Mouse (Mus musculus) CH12.LX (cell line): Measurements from ENCODE around the gene Nfix. TPM values are rescaled to one million over a fixed set of nuclear protein-coding genes. Genes with fewer than 3 reads are reported as not detected.

Experiments
- DNase-seq: peaks from one replicate; pipeline ENCODE4 v3.0.0-alpha.2; 2013; ENCODE audit errors: extremely low read depth
- H3K27ac ChIP-seq: 2 replicates; pipeline ENCODE4 v1.5.1; 2012; ENCODE audit warnings: low read depth, mild to moderate bottlenecking, control low read depth, moderate library complexity; ENCODE audit not compliant: insufficient read depth
- H3K27me3 ChIP-seq: replicated peaks from 2 replicates; pipeline ENCODE3; 2012; ENCODE audit warnings: inconsistent platforms
- H3K36me3 ChIP-seq, 2 experiments: replicated peaks in 1 of 2; 2 replicates each; pipeline versions ENCODE3 to v1.6.1; 2012; ENCODE audit warnings: inconsistent platforms in 1 of 2, low read length in 1 of 2, mild to moderate bottlenecking in 1 of 2, mixed read lengths in 1 of 2, moderate library complexity in 1 of 2; ENCODE audit not compliant: control insufficient read depth in 1 of 2, insufficient read depth in 1 of 2
- H3K4me1 ChIP-seq, 2 experiments: 2 replicates each; pipeline ENCODE4 v1.6.1; 2012; ENCODE audit warnings: inconsistent platforms in 1 of 2, moderate library complexity in 1 of 2; ENCODE audit not compliant: insufficient read depth in 2 of 2, control insufficient read depth in 1 of 2
- H3K4me2 ChIP-seq: 2 replicates; pipeline ENCODE4 v1.6.1; 2012; ENCODE audit warnings: low read depth, mild to moderate bottlenecking, control low read depth; ENCODE audit not compliant: poor library complexity, insufficient read depth, severe bottlenecking
- H3K4me3 ChIP-seq, 3 experiments: fragments of 150-350 bp in 1 of 3; sonication (generic) in 1 of 3; replicated peaks in 1 of 3; 2 replicates each; pipeline versions ENCODE3 to v1.5.1; 2011 to 2012; ENCODE audit warnings: low read depth in 2 of 3, low read length in 2 of 3, mild to moderate bottlenecking in 2 of 3, moderate library complexity in 2 of 3, control low read depth in 1 of 3, improper control_type of control experiment in 1 of 3, inconsistent platforms in 1 of 3, mixed read lengths in 1 of 3; ENCODE audit not compliant: poor library complexity in 1 of 3
- H3K79me2 ChIP-seq: replicated peaks from 2 replicates; pipeline ENCODE4 v1.6.1; 2012; ENCODE audit warnings: mild to moderate bottlenecking, moderate library complexity; ENCODE audit not compliant: control insufficient read depth, poor library complexity, insufficient read depth, severe bottlenecking; ENCODE audit errors: extremely low read depth
- H3K9ac ChIP-seq: 2 replicates; pipeline ENCODE4 v1.6.1; 2012; ENCODE audit warnings: low read depth, mild to moderate bottlenecking, control low read depth, moderate library complexity; ENCODE audit not compliant: insufficient read depth
- H3K9me3 ChIP-seq: replicated peaks from 2 replicates; pipeline ENCODE3; 2012; ENCODE audit warnings: low read length, inconsistent platforms, mixed read lengths
- E2F4 ChIP-seq: IDR thresholded peaks from 2 replicates; pipeline ENCODE4 v1.6.1; 2011; ENCODE audit warnings: low read depth, low read length, improper control_type of control experiment; ENCODE audit not compliant: insufficient replicate concordance
- EP300 ChIP-seq: IDR thresholded peaks from 2 replicates; pipeline ENCODE4 v1.6.1; 2011; ENCODE audit warnings: low read length, improper control_type of control experiment
- ETS1 ChIP-seq: conservative IDR thresholded peaks from 2 replicates; pipeline ENCODE4 v1.6.1; 2012; ENCODE audit warnings: low read depth, mild to moderate bottlenecking, inconsistent platforms, low read length, improper control_type of control experiment, moderate library complexity
- IRF4 ChIP-seq: IDR thresholded peaks from 2 replicates; pipeline ENCODE4 v1.6.1; 2014; ENCODE audit warnings: low read depth, mild to moderate bottlenecking, inconsistent platforms, low read length, improper control_type of control experiment
- JUND ChIP-seq: conservative IDR thresholded peaks from 2 replicates; pipeline ENCODE4 v1.6.1; 2011; ENCODE audit warnings: low read depth, low read length, improper control_type of control experiment
- KAT2A ChIP-seq: IDR thresholded peaks from 2 replicates; pipeline ENCODE4 v1.6.1; 2012; ENCODE audit warnings: low read length, improper control_type of control experiment, inconsistent platforms; ENCODE audit not compliant: insufficient replicate concordance
- MAFK ChIP-seq: IDR thresholded peaks from 2 replicates; pipeline ENCODE4 v1.6.1; 2011; ENCODE audit warnings: low read length, improper control_type of control experiment; ENCODE audit not compliant: insufficient replicate concordance
- MAZ ChIP-seq: IDR thresholded peaks from 2 replicates; pipeline ENCODE4 v1.6.1; 2012; ENCODE audit warnings: low read depth, mild to moderate bottlenecking, inconsistent platforms, low read length, improper control_type of control experiment, moderate library complexity
- MEF2A ChIP-seq: IDR thresholded peaks from 2 replicates; pipeline ENCODE4 v1.6.1; 2014; ENCODE audit warnings: low read depth, mild to moderate bottlenecking, inconsistent platforms, low read length, improper control_type of control experiment, borderline replicate concordance
- NRF1 ChIP-seq: IDR thresholded peaks from 2 replicates; pipeline ENCODE4 v1.6.1; 2014; ENCODE audit warnings: low read depth, mild to moderate bottlenecking, inconsistent platforms, low read length, improper control_type of control experiment, moderate library complexity
- PAX5 ChIP-seq: IDR thresholded peaks from 2 replicates; pipeline ENCODE4 v1.6.1; 2012; ENCODE audit warnings: low read length, inconsistent platforms, mixed read lengths
- POLR2A ChIP-seq: IDR thresholded peaks from 2 replicates; pipeline ENCODE4 v1.6.1; 2011; ENCODE audit warnings: low read depth, mild to moderate bottlenecking, improper control_type of control experiment, low read length
- POLR2AphosphoS2 ChIP-seq: IDR thresholded peaks from 2 replicates; pipeline ENCODE4 v1.6.1; 2011; ENCODE audit warnings: low read depth, low read length, improper control_type of control experiment
- SIN3A ChIP-seq: IDR thresholded peaks from 2 replicates; pipeline ENCODE4 v1.6.1; 2012; ENCODE audit warnings: low read length, improper control_type of control experiment, inconsistent platforms
- SMC3 ChIP-seq: IDR thresholded peaks from 2 replicates; pipeline ENCODE4 v1.6.1; 2011; ENCODE audit warnings: low read depth, low read length, improper control_type of control experiment
- TCF12 ChIP-seq: IDR thresholded peaks from 2 replicates; pipeline ENCODE4 v1.6.1; 2014; ENCODE audit warnings: low read depth, mild to moderate bottlenecking, inconsistent platforms, low read length, improper control_type of control experiment
- UBTF ChIP-seq: IDR thresholded peaks from 2 replicates; pipeline ENCODE4 v1.6.1; 2012; ENCODE audit warnings: low read depth, mild to moderate bottlenecking, inconsistent platforms, low read length, improper control_type of control experiment, moderate library complexity
- USF1 ChIP-seq: IDR thresholded peaks from 2 replicates; pipeline ENCODE4 v1.6.1; 2014; ENCODE audit warnings: low read depth, mild to moderate bottlenecking, inconsistent platforms, low read length, improper control_type of control experiment
- ZC3H11A ChIP-seq: IDR thresholded peaks from 2 replicates; pipeline ENCODE4 v1.6.1; 2012; ENCODE audit warnings: low read depth, mild to moderate bottlenecking, inconsistent platforms, low read length, improper control_type of control experiment
- ZKSCAN1 ChIP-seq: IDR thresholded peaks from 2 replicates; pipeline ENCODE4 v1.6.1; 2012; ENCODE audit warnings: low read depth, inconsistent platforms, low read length, improper control_type of control experiment, borderline replicate concordance
- ZMIZ1 ChIP-seq: IDR thresholded peaks from 2 replicates; pipeline ENCODE4 v1.6.1; 2012; ENCODE audit warnings: low read depth, mild to moderate bottlenecking, inconsistent platforms, low read length, improper control_type of control experiment
- ZNF384 ChIP-seq: IDR thresholded peaks from 2 replicates; pipeline ENCODE4 v1.6.1; 2012; ENCODE audit warnings: low read depth, low read length, improper control_type of control experiment, inconsistent platforms
- dilution Hi-C: fragments of 300-500 bp; cut with MboI; formaldehyde crosslinking; loops from 2 replicates; pipeline ENCODE4 v1.14.3; 2020; ENCODE audit warnings: low sequenced_read_pairs; ENCODE audit not compliant: extremely low pct_unique_long_range_greater_than_20kb, extremely low pct_ligation_motif_present
- in situ Hi-C: fragments of 300-500 bp; cut with MboI; formaldehyde crosslinking; loops from 3 replicates; pipeline ENCODE4 v1.14.3; 2019; ENCODE audit warnings: low sequenced_read_pairs, low pct_ligation_motif_present, low pct_unique_long_range_greater_than_20kb, mixed read lengths
- polyA plus RNA-seq: library from polyadenylated mRNA; unstranded; fragments of >175 nt; gene quantifications from 2 replicates; pipeline ENCODE4 v1.2.1, GENCODE M21; 2012; ENCODE audit warnings: low read depth; ENCODE audit not compliant: insufficient read length
- total RNA-seq, 2 experiments: library from RNA; depleted of rRNA; stranded (reverse); fragments of 300-350 nt in 1 of 2; fragments of >200 nt in 1 of 2; gene quantifications; 2 replicates each; pipeline ENCODE4 v1.2.3; 2012 to 2014

The Nfix gene
- total and polyA plus RNA-seq, 3 experiments = 0.09 to 10.5 (median 1.1) TPM

GRCm38 (mm10) chr8:84760901-84761300, 39.2 kb downstream of the Nfix start:
- H3K4me1 ChIP-seq = peaks cover 5 to 8% of the 10 kb centered on the region in 2 experiments
- no peak overlapping the region for H3K27ac ChIP-seq
- no peaks in the 10 kb centered on the region for H3K9me3 ChIP-seq
- in situ Hi-C loops = no loop called here
- no peak overlapping the region for H3K9ac ChIP-seq
- TF ChIP-seq JUND (no peak), IRF4 (no peak), UBTF (no peak), ZNF384 (no peak), MAZ (no peak), ZC3H11A (no peak), ETS1 (no peak), MAFK (no peak), SMC3 (no peak), USF1 (no peak), SIN3A (no peak), E2F4 (no peak), KAT2A (no peak), EP300 (no peak), PAX5 (no peak), TCF12 (no peak)
- dilution Hi-C loops = no loop called here
- H3K4me2 ChIP-seq = no peak overlapping the region
- H3K27me3 ChIP-seq = peaks cover 75% of the 10 kb centered on the region
- no peaks in the 10 kb centered on the region for H3K79me2 ChIP-seq
- H3K4me3 ChIP-seq = no peak overlapping the region
- H3K36me3 ChIP-seq = no peaks in the 10 kb centered on the region
- peak; percentile 17 for DNase-seq

GRCm38 (mm10) chr8:84760405-84760805, 39.7 kb downstream of the Nfix start:
- no peak overlapping the region for H3K9ac ChIP-seq
- dilution Hi-C loops (no loop called here), in situ Hi-C loops (no loop called here)
- no peak for DNase-seq
- H3K27me3 ChIP-seq = peaks cover 75% of the 10 kb centered on the region
- no peak overlapping the region for H3K4me3 ChIP-seq
- peaks cover 5 to 8% of the 10 kb centered on the region in 2 experiments for H3K4me1 ChIP-seq
- H3K36me3 ChIP-seq = no peaks in the 10 kb centered on the region
- H3K79me2 ChIP-seq = no peaks in the 10 kb centered on the region
- no peaks in the 10 kb centered on the region for H3K9me3 ChIP-seq
- no peak overlapping the region for H3K4me2 ChIP-seq
- no peak overlapping the region for H3K27ac ChIP-seq
- no peak for TF ChIP-seq MAFK
- TF ChIP-seq POLR2A = no peak
- no peak for TF ChIP-seq PAX5
- TF ChIP-seq POLR2AphosphoS2 = no peak
- TF ChIP-seq TCF12 = no peak
- no peak for TF ChIP-seq ZNF384
- no peak for TF ChIP-seq NRF1
- no peak for TF ChIP-seq ZKSCAN1
- no peak for TF ChIP-seq UBTF
- TF ChIP-seq ZMIZ1 = no peak
- TF ChIP-seq SMC3 = no peak
- no peak for TF ChIP-seq MEF2A
- no peak for TF ChIP-seq E2F4
- TF ChIP-seq KAT2A = no peak
- TF ChIP-seq SIN3A = no peak
- TF ChIP-seq, all 38 proteins: peak for 0
